Mouse (Mus musculus): Measurements from ENCODE around the gene AU022252.

Gene AU022252

DNA sequence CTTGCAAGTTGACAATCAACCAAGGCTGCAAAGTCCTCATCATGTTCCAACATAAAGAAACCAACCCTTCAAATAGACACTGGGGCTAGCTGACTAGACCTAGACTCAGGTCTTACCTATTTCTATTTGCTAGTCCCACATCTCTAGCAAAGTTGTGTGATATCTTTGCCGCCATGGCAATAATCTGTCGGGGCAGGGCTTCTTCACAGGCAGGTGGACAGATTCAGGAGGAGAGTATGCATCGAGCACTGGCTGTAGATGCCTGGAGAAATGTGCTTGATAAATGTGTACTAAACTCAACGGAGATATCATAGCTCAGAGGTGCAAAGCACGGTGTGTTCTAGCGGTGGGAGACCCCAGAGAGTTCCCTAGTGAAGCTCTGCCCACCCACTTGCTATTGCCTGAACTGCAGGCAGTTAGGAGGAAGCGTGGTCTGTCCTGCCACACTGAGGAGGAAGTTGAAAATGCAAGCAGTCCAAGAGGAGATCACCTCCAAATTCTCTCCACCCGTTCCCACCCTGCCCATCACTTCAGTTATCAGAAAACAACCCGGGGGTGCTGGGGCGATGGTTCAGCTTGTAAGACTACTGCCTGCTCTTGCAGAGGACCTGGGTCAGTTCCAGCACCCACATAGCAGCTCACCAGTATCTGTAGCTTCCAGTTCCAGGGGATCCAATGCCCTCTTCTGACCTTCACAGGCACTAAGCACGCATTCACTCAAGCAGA lies 44.3 kb downstream of the AU022252 start:
- no peak for DNase-seq

DNA sequence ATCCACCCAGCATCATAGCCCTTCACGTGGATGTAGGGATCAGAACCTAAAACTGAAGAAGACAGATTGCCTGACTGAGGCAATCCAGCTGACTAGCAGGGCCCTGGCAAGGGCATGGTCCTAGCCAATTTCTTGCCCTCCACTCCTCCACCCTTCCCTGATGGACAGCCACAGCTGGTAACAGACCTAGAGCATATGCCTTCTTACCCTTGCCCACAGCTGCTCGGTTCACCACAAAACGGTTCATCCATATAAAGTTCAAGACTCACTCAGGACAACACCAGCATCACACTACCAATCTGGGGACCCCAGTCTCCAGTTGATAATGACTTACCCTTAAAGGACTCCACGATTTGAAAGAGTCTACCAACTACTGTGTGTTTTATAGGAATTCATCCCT lies 46.7 kb downstream of the AU022252 start:
- DNase-seq: no peak

DNA sequence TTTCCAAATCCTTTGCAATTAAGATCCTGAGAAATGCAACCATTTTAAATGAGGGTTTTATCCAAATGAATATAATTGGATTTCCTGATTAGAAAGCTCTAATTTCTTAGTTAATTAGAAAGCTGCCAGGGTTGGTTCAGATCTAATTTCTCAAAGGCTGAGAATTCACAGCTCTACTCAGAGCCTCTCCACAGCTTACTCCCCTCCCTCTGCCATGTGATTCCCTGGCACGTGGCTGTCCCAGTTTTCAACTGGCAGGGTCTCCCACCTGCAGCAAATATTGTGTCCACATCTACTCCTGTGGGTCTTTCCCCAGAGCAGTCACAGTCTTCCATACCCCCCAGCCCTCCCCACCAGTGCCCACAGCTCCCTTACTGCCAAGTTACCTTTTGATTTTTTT lies 49.0 kb downstream of the AU022252 start:
- no peak for DNase-seq

DNA sequence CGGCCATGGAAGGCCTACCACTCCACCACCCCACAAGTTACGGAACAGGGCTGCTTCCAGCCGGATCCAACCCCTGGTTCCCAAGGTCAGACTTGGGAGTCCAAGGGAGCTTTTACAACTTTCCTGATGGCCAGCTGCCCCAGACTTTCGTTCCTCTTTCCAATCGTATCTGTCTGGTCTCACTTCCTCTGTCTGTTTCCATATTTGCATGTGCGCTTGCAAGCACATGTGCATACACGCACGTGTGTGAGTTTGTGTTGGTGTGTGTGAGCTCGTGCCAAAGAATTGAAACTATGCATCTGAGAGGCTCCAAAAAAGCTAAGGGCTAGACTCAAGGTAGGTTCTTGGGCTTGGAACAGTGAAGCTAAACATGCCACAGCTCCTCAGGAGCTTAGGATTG lies 51.1 kb downstream of the AU022252 start:
- no peak for DNase-seq

DNA sequence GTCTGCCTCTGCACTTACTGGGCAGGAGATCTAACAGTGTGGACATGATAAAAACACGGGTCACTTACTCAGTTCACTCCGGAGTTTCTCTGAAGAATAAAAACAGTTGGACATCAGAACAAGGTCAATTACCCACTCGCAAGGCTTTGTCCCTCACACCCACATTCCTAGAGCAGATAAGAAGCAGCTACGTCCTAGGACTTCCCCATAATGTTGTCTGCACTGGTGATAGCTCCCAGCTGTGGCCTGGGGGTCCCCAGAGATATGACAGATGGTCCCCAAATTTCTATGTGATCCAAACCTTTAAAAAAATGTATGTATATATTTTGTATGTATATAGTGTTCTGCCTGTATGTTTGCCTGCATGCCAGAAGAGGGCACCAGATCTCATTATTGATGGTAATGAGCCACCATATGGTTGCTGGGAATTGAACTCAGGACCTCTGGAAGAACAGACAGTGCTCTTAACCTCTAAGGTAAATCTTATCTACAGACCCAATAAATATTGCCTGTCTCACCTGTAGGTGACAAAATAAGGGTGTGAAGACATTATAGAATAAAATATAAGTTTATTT lies 52.3 kb downstream of the AU022252 start:
- DNase-seq: no peak

DNA sequence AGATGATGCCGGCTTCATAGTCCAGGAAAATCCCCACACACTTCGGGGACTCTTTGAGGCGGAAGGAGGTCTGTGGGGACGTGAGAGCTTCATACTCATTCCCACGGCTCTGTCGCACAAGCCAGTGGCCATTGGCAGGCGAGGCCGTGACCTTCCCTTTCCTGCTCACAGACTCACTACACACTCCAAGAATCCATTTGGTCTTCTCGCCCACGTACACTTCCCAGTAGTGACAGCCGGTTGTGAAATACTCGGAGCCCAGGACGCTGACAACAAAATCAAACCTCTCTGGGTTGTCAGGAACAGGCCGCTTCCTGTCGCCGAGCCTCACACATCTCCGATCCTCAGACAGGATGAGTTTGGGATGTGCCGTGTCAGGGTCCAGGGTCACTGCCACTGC lies 54.2 kb downstream of the AU022252 start:
- DNase-seq: no peak

DNA sequence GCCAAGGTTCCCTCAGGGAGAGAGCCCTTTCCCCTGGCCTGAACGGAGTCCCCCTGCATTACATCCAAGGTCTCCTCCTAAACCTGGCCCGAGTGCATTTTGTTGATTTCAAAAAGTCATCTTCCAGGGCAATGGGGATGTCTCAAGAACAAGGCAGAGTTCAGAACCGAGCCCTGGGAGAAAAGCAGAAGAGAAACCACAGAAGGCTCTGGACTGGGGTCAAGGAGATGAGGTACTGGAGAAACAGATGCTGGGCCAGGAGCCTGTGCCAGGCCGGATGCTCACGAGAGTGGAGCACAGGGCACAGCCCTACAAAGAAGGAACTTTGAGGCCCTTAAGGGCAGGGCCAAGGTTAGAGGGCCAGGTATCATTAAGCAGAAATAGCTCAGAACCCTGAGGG lies 54.8 kb downstream of the AU022252 start:
- no peak for DNase-seq

DNA sequence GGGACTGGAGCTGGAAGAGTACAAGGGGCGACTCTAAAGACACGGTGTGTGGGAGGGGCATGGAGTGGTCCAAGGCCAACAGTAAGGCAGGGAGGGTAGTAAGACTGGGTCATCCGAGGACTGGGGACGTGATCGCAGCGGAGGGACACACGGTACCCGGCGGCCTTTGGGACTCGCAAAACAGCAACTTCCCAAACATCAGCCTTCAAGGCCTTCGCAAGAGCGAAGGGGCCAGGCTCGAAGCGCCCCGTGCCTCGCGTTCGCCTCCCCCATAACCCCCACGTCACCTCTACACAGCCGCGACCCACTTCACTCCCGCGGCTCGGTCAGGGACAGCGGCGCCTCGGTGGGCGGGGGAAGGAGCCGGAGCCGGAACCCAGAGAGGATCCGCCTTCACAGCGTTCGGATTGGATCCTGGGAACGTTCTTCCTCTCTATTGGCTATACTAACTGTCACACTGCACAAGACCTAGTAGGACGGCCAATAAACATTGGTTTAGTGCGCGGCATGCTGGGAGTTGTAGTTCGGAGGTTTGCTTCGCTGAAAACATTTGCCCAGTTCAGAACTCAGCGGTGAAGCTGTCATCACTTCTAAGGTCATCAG lies 58.6 kb downstream of the AU022252 start, which contains the start of gene Zfp691:
Gene Zfp691 (minus strand): TSS at position 345 of the 603 bp plus-strand sequence.
- peak; percentile 92 for DNase-seq

DNA sequence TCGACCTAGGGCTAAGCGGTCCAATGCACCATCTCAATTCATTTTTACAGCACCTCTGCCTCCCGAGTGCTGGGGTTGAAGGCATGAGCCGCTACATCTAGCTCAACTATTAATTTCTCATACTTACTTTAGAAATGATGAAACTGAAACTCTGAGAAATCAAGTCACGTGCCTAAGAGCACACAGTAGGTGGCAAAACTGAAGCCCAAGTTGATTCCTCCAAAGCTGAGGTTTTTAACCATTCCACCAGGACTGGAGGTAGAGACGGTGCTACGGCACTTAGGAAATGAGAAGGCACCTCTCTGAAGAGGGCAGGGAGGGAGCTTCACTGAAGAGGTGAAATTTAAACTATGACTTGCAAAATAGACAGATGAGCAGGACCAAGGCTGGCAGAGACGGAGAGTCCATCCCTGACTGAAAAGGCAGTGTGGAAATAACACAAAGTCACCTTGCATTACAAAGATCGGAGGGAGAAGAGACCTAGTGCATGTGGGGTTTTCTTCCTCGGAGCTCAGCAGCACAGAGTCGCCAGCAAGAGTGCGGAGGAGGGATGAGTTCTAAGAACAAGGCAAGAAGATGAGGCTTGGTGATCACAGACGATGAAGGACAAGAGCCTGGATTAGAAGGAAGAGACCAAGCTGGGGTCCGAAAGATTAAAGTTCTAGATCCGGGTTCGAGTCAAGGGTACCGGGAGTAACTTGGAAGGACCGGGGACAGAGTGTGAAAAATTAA lies 59.4 kb downstream of the AU022252 start:
- DNase-seq: no peak

DNA sequence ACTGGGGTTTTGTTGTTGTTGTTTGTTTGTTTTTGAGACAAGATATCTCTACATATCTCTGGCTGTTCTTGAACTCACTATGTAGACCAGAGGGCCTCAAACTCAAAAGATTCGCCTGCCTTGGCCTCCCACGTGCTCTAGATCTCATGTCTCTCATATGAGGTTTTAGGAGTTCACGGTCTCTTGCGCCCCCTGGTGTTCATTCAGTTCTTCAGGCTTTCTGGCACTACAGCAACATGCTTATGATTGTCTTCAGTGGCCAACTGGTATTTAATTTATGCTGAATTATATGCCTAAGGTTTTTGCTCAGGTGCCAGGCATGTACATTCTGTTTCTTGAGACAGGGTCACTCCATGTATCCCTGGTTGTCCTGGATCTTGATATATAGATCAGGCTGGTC lies 64.8 kb downstream of the AU022252 start:
- DNase-seq: peak; percentile 88

DNA sequence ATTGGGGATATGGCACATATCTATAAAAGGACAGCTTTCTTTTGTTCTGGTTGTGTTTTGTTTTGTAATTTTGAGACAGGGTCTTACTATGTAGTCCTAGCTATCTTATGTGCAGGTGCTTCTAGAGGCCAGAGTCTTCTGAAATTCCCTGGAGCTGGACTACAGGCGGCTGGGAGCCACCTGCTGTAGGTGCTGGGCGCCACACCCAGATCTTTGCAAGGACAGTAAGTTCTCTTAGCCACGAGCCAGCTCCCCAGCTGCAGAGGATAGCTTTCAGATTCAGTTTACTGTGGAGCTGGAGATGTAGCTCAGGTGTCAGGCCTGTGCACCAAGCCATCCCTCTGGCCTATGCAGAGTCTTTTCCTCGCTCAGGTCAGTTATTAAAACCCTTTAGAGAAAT lies 65.4 kb downstream of the AU022252 start:
- DNase-seq: no peak

DNA sequence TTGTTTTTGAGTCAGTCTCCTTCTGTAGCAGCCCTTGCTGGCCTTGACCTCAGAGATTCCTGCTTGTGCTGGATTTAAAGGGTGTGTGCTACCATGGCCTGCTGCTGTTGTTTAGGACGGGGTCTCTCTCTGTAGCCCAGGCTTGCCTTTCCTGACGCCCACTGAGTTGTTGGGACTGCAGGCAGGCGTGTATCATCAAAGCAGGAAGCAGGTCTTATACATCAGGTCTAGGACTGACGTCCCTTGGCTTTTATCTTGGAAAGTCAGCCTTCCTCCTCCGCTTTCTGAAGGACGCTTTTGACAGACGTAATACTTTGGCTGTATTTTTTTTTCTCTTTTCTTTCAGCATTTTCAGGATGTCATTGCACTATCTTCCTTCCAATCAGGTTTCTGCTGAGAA lies 66.6 kb downstream of the AU022252 start:
- no peak for DNase-seq

DNA sequence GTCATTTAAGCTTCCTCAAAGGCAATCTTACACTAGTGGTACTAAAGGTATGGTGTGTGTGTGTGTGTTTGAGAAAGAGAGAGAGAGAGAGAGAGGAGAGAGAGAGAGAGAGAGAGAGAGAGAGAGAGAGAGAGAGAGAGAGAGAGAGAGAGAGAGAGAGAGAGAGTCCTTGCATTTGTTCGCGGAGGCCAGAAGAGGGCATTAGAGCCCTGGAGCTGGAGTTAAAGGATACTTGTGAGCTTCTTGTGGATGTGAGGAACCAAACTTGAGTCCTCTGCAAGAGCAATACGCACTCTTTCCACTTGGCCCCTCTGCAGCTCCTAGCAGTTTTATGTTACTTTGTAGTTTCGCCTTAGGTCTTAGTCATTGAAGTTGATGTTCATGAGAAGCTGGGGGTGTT lies 69.5 kb downstream of the AU022252 start:
- no peak for DNase-seq

DNA sequence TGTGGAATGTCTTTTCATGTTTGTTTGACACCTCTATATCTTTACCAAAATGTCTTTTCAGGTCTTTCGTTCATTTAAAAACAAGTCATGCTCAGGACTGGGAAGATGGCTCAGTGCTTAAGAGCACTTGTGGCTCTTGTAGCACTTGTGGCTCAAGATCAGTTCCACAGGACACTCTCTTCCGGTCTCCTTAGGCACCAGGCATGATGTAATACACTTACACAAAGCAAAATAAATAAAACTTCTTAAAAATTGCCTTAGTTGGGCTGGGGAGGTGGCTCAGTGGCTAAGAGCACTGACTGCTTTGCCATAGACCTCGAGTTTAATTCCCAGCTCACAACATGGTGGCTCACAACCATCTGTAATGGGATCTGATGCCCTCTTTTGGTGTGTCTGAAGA lies 71.2 kb downstream of the AU022252 start:
- DNase-seq: no peak

DNA sequence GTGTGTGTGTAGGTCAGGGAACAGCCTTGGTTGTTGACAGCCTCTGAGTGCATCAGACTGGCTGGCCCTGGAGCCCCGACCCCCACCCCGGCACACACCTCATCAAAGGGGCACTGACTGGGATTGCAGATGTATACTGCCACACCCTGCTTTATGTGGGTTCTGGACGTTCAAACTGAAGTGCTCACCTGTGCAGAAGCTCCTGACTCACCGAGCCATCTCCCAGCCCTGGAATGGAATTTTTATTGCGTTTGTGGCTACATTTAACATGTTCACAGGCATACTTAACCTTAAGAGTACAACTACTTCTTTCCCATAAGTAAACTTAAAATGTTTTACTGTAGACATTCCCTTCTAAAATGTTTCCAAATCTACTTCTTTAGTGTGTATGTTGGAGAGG lies 74.6 kb downstream of the AU022252 start:
- no peak for DNase-seq

DNA sequence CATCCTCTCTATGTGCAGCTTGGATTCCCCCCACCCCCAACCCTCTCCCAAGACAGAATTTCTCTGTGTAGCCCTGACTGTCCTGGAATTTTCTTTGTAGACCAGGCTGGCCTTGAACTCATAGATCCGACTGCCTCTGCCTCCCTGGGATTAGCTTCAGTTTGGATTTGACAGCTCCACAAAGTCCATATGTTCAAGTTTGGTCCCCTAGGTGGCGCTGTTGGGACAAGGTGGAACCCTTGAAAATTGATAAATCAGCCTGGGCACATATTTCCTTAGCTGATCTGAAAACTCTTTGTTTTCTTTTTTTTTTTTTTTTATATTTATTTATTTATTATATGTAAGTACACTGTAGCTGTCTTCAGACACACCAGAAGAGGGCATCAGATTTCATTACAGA lies 75.3 kb downstream of the AU022252 start:
- peak; percentile 69 for DNase-seq

Data from right cerebral cortex, postnatal 14 days (tissue).